Mouse (Mus musculus) stomach, embryonic 16.5 days (tissue): ENCODE measurements around the gene Dok1. TPM values are rescaled to one million over a fixed set of nuclear protein-coding genes. Genes with fewer than 3 reads are reported as not detected.
A peak's percentile ranks its signal among the peaks of the same experiment; 100 is the strongest.

Experiments
- ATAC-seq: fragments of 200-750 bp; cut with Nextera tagmentation; 2 replicates; pipeline ENCODE4 v1.8.0; 2017; ENCODE audit warnings: moderate number of reproducible peaks, moderate TSS enrichment; ENCODE audit not compliant: insufficient read depth, low FRiP score
- H3K27ac ChIP-seq: fragments of 300-500 bp; sonication (generic); 2 replicates; pipeline ENCODE4 v1.5.1; 2014; ENCODE audit warnings: low read length
- H3K27me3 ChIP-seq: fragments of 300-500 bp; sonication (generic); 2 replicates; pipeline ENCODE4 v1.6.1; 2014; ENCODE audit warnings: low read length, control low read depth, mixed read lengths; ENCODE audit not compliant: control insufficient read depth, insufficient read depth
- H3K36me3 ChIP-seq: fragments of 300-500 bp; sonication (generic); 2 replicates; pipeline ENCODE4 v1.6.1; 2014; ENCODE audit warnings: low read length; ENCODE audit not compliant: control insufficient read depth, insufficient read depth
- H3K4me1 ChIP-seq: fragments of 300-500 bp; sonication (generic); 2 replicates; pipeline ENCODE4 v1.6.1; 2014; ENCODE audit warnings: low read length, control low read depth, mixed read lengths; ENCODE audit not compliant: control insufficient read depth, insufficient read depth
- H3K4me2 ChIP-seq: fragments of 300-500 bp; sonication (generic); 2 replicates; pipeline ENCODE4 v1.6.1; 2014; ENCODE audit warnings: low read depth, low read length, mixed read lengths
- H3K4me3 ChIP-seq: fragments of 300-500 bp; sonication (generic); replicated peaks from 2 replicates; pipeline ENCODE4 v1.5.1; 2014; ENCODE audit warnings: mild to moderate bottlenecking, low read length
- H3K9ac ChIP-seq: fragments of 300-500 bp; sonication (generic); 2 replicates; pipeline ENCODE4 v1.6.1; 2014; ENCODE audit warnings: low read length
- H3K9me3 ChIP-seq: fragments of 300-500 bp; sonication (generic); replicated peaks from 2 replicates; pipeline ENCODE4 v1.6.1; 2016; ENCODE audit warnings: low read length, control low read depth; ENCODE audit not compliant: control insufficient read depth
- WGBS: fragments of 180-500 bp; shearing (Covaris S2); extraction: QIAGEN DNeasy Blood & Tissue Kit; methylation state at CpG from one replicate; pipeline ENCODE4 v1.1.7; 2014; 5-methylcytosine and 5-hydroxymethylcytosine counted together
- polyA plus RNA-seq: library from polyadenylated mRNA; unstranded; fragments of >200 nt; fragmentation: Nextera tagmentation; extraction: Ambion mirVana; gene quantifications from 2 replicates; pipeline ENCODE4 v1.2.1, GENCODE M21; 2015

Dok1 gene
- polyA plus RNA-seq, 1 experiment from 2014 or later, result 11.3 TPM

DNA sequence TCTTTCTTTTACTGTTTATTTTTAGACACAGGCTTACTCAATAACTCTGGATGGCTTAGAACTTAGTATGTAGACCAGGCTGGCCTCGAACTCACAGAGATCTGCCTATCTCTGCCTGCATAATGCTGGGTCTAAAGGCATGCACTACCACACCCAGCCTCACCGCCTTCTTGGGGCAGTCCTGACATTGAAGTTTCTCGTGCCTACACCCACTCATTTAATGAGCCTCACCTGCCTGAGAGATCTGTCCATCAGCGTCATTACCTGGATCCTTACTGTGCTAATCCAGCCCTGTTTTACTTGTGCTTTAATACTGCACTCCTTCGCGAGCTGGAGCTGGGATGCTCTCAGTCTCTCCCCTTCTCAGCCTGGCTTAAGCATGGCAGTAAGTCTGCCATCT, 21.5 kb downstream of the Dok1 start:
- Histone ChIP-seq H3K4me3 (no peak overlapping the region), H3K9me3 (no peaks in the 10 kb centered on the region), H3K27ac (no peak overlapping the region), H3K4me2 (no peak overlapping the region), H3K27me3 (no peaks in the 10 kb centered on the region), H3K4me1 (peaks cover 13% of the 10 kb centered on the region; the same call in 1 of the 2 replicates), H3K36me3 (no peaks in the 10 kb centered on the region), H3K9ac (no peak overlapping the region)
- WGBS, result 67% methylated on average over 6 of the region's 6 CpGs
- no peak for ATAC-seq

GRCm38 (mm10) chr6:83011255-83011654, 22.0 kb downstream of the Dok1 start:
- H3K36me3 ChIP-seq, result no peaks in the 10 kb centered on the region
- H3K4me2 ChIP-seq, result no peak overlapping the region
- no peak overlapping the region for H3K27ac ChIP-seq
- H3K4me1 ChIP-seq, result peaks cover 13% of the 10 kb centered on the region; the same call in 1 of the 2 replicates
- H3K4me3 ChIP-seq, result no peak overlapping the region
- no peak for ATAC-seq
- H3K9ac ChIP-seq, result no peak overlapping the region
- WGBS, result 72% methylated on average over 7 of the region's 7 CpGs
- H3K9me3 ChIP-seq, result no peaks in the 10 kb centered on the region
- H3K27me3 ChIP-seq, result no peaks in the 10 kb centered on the region

DNA sequence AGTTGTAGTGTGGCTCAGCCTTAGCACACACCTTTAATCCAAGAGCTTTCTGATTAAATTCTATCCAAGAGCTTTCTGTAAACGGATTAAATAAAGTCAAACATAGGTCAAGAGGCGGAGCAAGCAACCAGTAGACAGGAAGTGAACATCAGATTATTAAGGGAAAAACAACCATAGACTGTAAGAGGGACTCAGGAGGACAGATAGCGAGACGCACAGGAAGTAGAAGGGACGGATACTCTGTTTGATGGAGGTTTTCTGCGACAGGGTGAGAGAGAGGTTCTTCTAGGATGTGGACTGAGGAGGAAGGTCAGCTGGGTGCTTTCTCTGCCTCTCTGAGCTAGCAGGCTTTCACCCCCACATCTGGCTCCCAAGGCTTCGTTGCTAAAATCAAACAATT, 23.3 kb downstream of the Dok1 start:
- H3K27me3 ChIP-seq, result no peaks in the 10 kb centered on the region
- WGBS, result 34% methylated on average over 7 of the region's 7 CpGs
- H3K9ac ChIP-seq, result no peak overlapping the region
- peaks cover 12% of the 10 kb centered on the region; the same call in 1 of the 2 replicates for H3K4me1 ChIP-seq
- H3K36me3 ChIP-seq, result no peaks in the 10 kb centered on the region
- H3K27ac ChIP-seq, result peak overlapping the region; percentile 34; the same call in 1 of the 2 replicates
- H3K4me2 ChIP-seq, result no peak overlapping the region
- no peaks in the 10 kb centered on the region for H3K9me3 ChIP-seq
- no peak overlapping the region for H3K4me3 ChIP-seq
- ATAC-seq, result no peak

GRCm38 (mm10) chr6:83008659-83009058, 24.6 kb downstream of the Dok1 start:
- no peak overlapping the region for H3K9ac ChIP-seq
- no peak for ATAC-seq
- H3K36me3 ChIP-seq, result no peaks in the 10 kb centered on the region
- 36% methylated on average over 3 of the region's 3 CpGs for WGBS
- no peak overlapping the region for H3K27ac ChIP-seq
- no peaks in the 10 kb centered on the region for H3K27me3 ChIP-seq
- no peak overlapping the region for H3K4me3 ChIP-seq
- H3K4me1 ChIP-seq, result 0 out of 2 replicates have a peak, but pooled peaks cover 6% of the 10 kb centered on the region
- H3K4me2 ChIP-seq, result no peak overlapping the region
- H3K9me3 ChIP-seq, result no peaks in the 10 kb centered on the region

- no peak overlapping the region for H3K9ac ChIP-seq
- 77% methylated on average over 6 of the region's 6 CpGs for WGBS
- H3K4me1 ChIP-seq, result 0 out of 2 replicates have a peak, but pooled peaks cover 6% of the 10 kb centered on the region
- H3K4me2 ChIP-seq, result no peak overlapping the region
- H3K27ac ChIP-seq, result no peak overlapping the region
- no peak overlapping the region for H3K4me3 ChIP-seq
- H3K27me3 ChIP-seq, result no peaks in the 10 kb centered on the region
- no peaks in the 10 kb centered on the region for H3K36me3 ChIP-seq
- H3K9me3 ChIP-seq, result no peaks in the 10 kb centered on the region
- no peak for ATAC-seq
Observed at GRCm38 (mm10) chr6:83006114-83006513, 27.2 kb downstream of the Dok1 start.

- H3K9ac ChIP-seq, result no peak overlapping the region
- H3K36me3 ChIP-seq, result no peaks in the 10 kb centered on the region
- no peaks in the 10 kb centered on the region for H3K9me3 ChIP-seq
- ATAC-seq, result no peak
- H3K4me1 ChIP-seq, result 0 out of 2 replicates have a peak, but pooled peaks cover 6% of the 10 kb centered on the region
- WGBS, result 70% methylated on average over 10 of the region's 10 CpGs
- H3K27ac ChIP-seq, result peak overlapping the region; percentile 9; the same call in 1 of the 2 replicates
- no peaks in the 10 kb centered on the region for H3K27me3 ChIP-seq
- no peak overlapping the region for H3K4me3 ChIP-seq
- H3K4me2 ChIP-seq, result no peak overlapping the region
Observed at GRCm38 (mm10) chr6:83005444-83006011, 27.7 kb downstream of the Dok1 start.

DNA sequence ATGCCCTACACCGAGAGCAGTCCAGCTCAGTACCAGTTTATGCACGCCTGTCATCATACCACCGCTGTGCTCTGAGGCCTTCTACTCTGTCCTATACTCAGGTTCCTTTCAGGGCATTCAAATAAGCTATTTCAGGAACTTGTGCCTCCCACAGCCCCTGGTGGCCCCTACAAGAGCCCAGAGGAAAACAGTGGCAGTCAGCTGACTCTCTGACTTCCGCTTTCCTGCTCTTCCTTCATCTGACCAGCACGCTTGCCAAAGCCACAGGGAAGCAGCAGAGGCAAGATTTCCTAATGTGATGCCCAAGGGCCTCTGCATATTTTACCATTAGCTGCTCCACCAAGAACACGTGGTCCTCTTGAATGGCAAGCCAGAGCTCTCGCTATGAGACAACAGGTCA, 28.4 kb downstream of the Dok1 start:
- no peaks in the 10 kb centered on the region for H3K9me3 ChIP-seq
- no peak overlapping the region for H3K9ac ChIP-seq
- WGBS, result 59% methylated on average over 7 of the region's 7 CpGs
- no peak overlapping the region for H3K4me3 ChIP-seq
- 0 out of 2 replicates have a peak, but pooled peaks cover under 1% of the 10 kb centered on the region for H3K4me1 ChIP-seq
- no peak overlapping the region for H3K4me2 ChIP-seq
- ATAC-seq, result no peak
- no peaks in the 10 kb centered on the region for H3K27me3 ChIP-seq
- peak overlapping the region; percentile 9; the same call in 1 of the 2 replicates for H3K27ac ChIP-seq
- H3K36me3 ChIP-seq, result no peaks in the 10 kb centered on the region

DNA sequence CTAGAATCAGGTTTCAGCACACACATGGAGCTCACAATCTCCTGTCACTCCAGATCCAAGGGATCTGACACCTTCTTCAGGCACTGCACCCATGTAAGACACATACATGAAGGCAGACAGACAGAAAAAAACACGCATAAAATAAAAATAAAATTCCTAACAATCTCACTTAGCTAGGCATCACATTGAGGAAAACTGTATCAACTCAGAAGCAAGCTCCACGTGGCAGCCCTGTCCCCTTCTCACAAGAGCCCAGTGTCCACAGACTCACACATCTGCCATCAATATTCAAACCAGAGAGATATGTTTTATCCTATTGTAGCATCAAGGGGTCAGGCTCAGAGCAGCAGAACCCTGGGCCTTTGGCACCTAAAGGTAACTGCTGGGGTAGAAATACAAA, 29.0 kb downstream of the Dok1 start:
- no peaks in the 10 kb centered on the region for H3K27me3 ChIP-seq
- no peak overlapping the region for H3K27ac ChIP-seq
- H3K4me3 ChIP-seq, result no peak overlapping the region
- no peak overlapping the region for H3K4me2 ChIP-seq
- no peaks in the 10 kb centered on the region for H3K4me1 ChIP-seq
- WGBS, result 79% methylated on average over 2 of the region's 2 CpGs
- H3K36me3 ChIP-seq, result no peaks in the 10 kb centered on the region
- ATAC-seq, result no peak
- H3K9ac ChIP-seq, result no peak overlapping the region
- no peaks in the 10 kb centered on the region for H3K9me3 ChIP-seq

- no peak overlapping the region for H3K4me3 ChIP-seq
- no peak overlapping the region for H3K27ac ChIP-seq
- no peak overlapping the region for H3K4me2 ChIP-seq
- H3K27me3 ChIP-seq, result no peaks in the 10 kb centered on the region
- H3K9me3 ChIP-seq, result no peaks in the 10 kb centered on the region
- H3K36me3 ChIP-seq, result no peaks in the 10 kb centered on the region
- no peak overlapping the region for H3K9ac ChIP-seq
- ATAC-seq, result no peak; the same call in 1 of the 2 replicates
- no peaks in the 10 kb centered on the region for H3K4me1 ChIP-seq
- 90% methylated on average over 5 of the region's 5 CpGs for WGBS
Observed at GRCm38 (mm10) chr6:83003850-83004249, 29.4 kb downstream of the Dok1 start.
